Mouse (Mus musculus) E14TG2a.4 (cell line): ENCODE measurements around the gene Arl14ep.

Experiments used
- H3K27me3 ChIP-seq: 2 replicates; pipeline ENCODE4 v1.6.1; 2014; ENCODE audit warnings: low read length, control low read depth; ENCODE audit not compliant: insufficient read depth
- H3K36me3 ChIP-seq: 2 replicates; pipeline ENCODE4 v1.6.1; 2014; ENCODE audit warnings: low read length, control low read depth; ENCODE audit not compliant: insufficient read depth
- H3K4me1 ChIP-seq: replicated peaks from 2 replicates; pipeline ENCODE4 v1.6.1; 2014; ENCODE audit warnings: low read depth, low read length, control low read depth
- H3K4me3 ChIP-seq: replicated peaks from 2 replicates; pipeline ENCODE4 v1.5.1; 2014; ENCODE audit warnings: mild to moderate bottlenecking, low read length
- H3K9me3 ChIP-seq: 2 replicates; pipeline ENCODE4 v1.6.1; 2014; ENCODE audit warnings: low read length, control low read depth
- CTCF ChIP-seq: conservative IDR thresholded peaks from 2 replicates; pipeline ENCODE4 v1.5.1; 2014; ENCODE audit warnings: low read length
- NANOG ChIP-seq: IDR thresholded peaks from 2 replicates; pipeline ENCODE4 v1.6.1; 2014; ENCODE audit warnings: borderline replicate concordance, low read length, mixed read lengths
- POU5F1 ChIP-seq: IDR thresholded peaks from 2 replicates; pipeline ENCODE4 v1.6.1; 2014; ENCODE audit warnings: low read length, borderline replicate concordance

Gene Arl14ep

GRCm38 (mm10) chr2:106929906-106930305 is 44.3 kb downstream of the Arl14ep start:
- Histone ChIP-seq H3K4me1 (no peaks in the 10 kb centered on the region), H3K27me3 (no peaks in the 10 kb centered on the region), H3K36me3 (no peaks in the 10 kb centered on the region), H3K4me3 (no peak overlapping the region), H3K9me3 (no peaks in the 10 kb centered on the region)
- TF ChIP-seq NANOG, result no peak
- TF ChIP-seq CTCF, result no peak
- no peak for TF ChIP-seq POU5F1
